Mouse (Mus musculus) T-helper 1 cell (primary cell): Measurements from ENCODE around the gene Bspry.

Experiments used
- in situ Hi-C: fragments of 300-600 bp; cut with MboI, MseI; formaldehyde crosslinking; loops from one replicate; pipeline ENCODE4 v1.15.1; 2025; ENCODE audit warnings: high pct_unique_total_duplicates

Bspry gene

DNA sequence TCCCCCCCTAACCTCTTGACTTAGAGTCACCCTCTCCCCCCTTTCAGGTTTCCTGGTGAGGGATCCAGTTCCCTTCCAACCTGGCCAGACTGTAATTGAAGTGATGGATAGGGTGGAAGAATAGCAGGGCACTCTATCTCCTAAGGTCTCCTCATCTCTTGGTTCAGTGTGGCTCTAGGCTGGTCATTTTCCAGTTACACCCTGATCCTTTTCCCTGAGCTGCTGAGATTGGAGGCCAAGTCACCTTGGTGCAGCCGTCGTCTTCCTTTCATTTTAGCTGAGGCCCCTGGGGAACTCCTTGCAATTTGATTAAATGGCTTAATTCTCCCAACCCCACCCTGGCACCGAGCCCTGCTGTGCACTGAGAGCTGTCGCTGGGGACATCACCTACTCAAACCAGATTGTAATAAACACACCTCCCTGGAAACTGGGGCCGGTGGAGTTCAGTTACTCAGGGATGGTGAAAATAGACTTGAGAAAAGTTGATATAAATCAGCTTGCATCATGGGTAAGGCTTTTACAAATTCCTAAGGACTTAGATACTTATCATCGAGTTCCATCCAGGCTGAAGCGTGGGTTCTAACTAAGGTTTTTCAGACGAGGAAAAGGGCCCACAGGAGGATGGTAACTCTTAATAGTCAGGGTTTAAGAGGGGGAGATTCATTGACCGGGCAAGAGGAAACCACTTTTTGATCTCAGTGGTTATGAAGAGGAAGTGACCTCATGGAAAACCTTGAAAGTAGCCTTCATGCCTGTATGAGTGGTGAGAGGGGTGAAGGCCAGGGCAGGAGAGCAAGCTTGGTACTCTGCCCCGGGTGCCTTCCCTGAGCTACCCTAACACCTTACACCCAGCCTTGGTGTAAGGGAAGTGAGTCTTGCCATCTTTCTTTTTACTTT is 1.1 kb downstream of the Bspry start:
- in situ Hi-C loops: no loop called here

DNA sequence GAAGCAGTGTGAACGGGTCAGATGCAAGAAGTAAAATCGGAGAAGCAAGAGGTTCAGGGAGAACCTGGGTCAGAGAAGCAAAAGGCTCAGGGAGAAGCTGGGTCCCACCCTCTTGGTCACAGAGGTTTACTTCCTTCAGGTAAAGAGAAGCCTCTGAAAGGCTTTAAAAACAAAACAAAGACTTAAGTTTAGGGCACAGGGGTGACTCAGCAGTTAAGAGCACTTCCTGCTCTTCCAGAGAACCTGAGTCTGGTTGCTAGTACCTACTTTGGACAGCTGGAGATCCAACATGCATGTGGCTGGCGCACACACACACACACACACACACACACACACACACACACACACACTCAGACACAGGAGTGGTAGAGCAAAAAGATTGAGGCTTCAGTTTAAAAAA is 5.1 kb downstream of the Bspry start:
- in situ Hi-C loops: no loop called here

DNA sequence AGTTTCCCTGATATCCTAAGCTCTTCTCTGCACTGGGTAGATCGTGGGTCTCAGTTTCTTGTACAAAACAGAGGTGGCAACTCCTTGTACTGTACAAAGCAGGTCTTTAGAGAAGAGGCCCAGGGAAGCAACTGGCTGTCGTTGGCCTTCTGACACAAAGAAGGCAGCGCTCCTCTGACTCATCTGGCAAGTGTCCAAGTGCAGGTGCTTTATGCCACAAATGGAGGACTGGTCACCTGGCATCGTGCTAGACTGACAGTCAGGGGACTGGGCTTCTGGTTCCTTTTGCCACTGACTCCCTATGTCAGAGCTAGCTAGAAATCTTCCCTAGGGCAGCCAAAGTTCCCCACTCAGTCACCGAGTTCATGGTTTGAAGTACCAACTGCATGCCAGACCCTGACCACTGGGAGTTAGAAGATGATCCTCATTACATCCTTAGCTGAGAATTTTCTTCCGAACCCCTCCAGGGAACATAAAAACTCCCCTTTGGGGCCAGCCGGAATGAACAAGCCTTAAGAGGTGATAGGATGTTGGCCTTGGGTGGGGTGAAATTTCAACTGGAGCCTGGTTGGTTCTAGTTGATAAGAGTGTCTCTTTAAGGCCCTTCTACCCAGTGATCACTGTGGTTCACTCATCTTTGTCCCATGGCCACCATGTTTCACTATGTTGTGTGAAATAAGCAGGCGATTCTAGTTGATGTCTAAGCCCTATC is 5.8 kb downstream of the Bspry start:
- in situ Hi-C loops: no loop called here

DNA sequence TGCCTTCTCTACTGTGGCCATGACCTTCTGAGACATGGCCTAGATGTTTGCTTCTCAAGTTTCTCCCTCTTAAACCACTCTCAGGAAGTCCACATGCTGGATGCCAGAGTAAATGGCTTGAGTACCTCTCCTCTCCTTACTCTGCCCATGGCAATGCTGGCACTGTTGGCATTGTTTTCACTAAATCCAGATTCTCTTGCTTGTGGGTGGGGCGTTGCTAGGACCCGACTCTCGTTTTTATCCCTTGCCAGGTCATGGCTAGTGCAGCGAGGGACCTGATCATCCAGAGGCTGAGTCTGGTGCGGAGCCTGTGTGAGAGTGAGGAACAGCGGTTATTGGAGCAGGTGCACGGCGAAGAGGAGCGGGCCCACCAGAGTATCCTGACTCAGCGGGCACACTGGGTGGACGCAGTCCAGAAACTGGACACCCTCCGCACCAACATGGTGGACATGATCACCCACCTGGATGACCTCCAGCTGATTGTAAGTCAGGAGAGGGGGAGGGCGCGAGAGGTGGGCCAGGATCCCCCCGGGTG is 6.4 kb downstream of the Bspry start:
- in situ Hi-C loops: no loop called here

DNA sequence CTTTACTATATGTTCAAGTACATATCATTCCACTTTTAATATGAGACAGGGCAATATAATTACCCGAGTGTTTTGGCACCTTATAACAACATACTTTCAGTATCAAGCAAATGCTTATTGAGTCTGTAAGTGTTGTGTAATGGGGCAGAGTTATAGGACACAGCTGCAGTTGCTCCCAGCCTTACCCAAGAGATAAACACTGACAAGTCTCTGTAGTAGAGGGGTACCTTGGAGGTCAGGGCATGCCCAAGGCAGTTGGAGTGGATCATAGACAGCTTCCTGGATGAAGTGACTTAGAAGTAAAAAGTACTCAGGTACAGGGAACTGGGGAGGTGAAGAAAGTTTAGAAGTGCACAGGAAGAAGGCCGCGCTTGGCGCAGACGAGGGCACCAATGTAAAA is 7.3 kb downstream of the Bspry start:
- in situ Hi-C loops: no loop called here

DNA sequence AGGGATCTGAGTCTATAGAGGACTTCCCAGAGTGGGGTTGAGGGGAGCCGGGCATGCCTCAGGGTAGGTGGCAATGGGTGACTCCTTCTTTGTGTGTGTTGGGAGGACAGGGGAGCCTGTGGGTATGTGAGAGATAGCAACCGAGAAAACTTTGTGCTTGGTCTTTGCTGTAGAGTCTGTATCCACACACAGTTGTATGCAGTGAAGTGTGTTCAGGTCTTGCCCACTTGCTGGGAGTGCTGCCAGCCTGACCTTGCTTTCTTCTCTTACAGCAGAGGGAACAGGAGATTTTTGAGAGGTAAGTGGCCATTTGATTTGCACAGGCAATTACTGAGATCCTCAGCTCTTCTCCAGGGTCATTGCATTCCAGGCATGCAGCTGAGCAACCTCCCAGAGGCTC is 8.1 kb downstream of the Bspry start:
- in situ Hi-C loops: no loop called here

DNA sequence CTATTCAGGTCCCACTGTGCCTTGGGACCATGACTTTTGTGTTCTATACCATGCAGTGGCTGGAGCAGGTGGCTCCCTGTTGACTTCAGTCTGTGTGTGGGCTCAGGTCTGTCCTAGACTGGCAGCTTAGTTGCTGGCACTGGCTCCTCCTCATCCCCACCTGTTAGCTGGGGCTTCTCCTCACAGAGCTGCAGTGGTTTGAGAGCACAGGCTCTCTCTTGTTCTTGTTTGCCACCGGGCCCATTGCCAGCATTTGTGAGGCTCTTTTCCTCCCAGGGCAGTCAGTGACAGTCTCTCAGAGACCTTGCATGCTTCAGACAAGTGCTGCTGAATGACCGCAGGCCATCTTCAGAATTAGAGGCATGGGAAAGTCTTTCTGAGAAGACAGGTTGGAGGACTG is 12.8 kb downstream of the Bspry start:
- in situ Hi-C loops: no loop called here

DNA sequence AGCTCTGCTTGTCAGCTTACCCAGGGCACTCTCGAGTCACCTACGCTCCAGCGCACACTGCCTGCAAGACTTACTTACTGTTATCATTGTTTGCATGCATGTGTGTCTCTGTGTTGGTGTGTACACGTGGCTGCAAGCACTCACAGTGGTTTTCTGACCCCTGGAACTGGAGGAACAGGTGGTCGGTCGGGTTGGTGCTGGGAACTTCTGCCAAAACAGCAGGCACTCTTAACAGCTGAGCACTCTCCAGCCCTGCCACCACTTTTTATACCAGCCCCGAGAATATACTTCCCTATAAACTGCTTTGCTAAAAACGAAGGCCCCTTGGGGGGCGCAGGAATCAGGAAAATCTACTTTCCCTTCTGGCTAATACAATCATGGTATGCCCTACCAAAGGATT is 14.4 kb downstream of the Bspry start:
- in situ Hi-C loops: no loop called here

DNA sequence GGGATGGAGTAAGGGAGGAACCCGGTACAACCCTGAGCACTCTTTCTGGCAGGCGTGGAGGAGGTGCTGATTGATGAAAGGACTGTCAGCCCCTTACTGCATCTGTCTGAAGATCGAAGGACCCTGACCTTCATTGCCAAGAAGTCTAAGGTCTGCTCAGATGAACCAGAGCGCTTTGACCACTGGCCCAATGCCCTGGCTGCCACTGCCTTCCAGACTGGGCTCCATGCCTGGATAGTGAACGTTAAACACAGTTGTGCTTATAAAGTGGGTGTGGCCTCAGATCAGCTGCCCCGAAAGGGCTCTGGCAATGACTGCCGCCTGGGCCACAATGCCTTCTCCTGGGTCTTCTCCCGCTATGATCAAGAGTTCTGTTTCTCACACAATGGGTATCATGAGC is 16.1 kb downstream of the Bspry start:
- in situ Hi-C loops: no loop called here

DNA sequence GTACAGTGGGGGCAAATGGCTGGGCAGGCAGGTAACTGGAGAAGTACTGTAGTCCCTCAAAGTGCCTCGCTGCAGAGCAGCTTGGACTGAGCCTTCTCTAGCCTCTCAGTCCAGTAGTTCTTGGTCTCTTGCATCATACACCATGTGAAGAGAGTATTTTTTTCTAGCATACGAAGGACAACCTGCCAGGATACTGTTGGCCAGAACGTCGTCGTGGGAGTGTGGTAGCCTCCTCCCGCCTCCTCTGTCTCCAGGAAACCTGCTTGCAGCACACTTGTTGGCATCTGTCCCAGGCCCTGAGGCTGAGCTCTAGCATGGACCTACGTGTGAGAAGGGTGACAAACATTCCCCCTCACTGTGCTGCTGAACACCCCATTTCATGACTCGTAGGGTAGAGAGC is 17.0 kb downstream of the Bspry start:
- in situ Hi-C loops: no loop called here

DNA sequence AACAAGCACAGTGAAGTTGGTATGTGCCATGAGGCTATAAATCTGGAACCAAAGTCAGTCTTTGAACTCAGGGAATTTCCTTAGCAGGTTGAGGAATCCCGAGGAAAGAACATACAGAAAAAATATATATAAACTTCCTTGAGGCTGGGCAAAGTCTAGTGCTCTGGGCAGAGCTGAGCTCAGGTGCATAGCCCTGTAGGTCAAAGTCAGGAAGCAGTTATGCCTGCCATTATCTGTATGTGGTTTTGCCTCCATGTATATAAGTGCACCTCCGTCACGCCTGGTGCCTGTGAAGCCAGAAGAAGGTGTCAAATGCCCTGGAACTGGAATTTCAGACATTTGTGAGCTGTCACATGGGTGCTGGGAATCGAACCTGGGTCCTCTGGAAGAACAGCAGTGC is 20.9 kb downstream of the Bspry start:
- in situ Hi-C loops: no loop called here

DNA sequence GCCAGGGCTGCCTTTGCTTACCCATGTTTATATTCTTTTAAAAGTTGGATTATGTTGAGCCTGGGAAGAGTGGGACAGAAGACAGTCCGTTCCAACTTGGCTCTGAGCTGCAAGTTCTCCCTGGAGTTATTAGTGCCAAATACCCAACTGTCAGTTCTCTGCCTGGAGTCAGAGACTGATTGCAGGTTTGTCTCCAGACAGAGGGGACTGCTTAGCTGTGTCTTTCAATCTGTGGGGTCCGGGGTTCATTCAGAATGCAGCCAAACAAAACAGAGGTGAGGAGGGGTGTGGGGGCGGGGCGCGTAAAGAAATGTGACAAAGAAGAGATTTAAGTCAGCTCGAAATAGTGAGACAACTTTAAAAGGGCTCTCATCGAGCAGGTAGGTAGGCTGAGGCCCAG is 21.7 kb downstream of the Bspry start:
- in situ Hi-C loops: no loop called here

DNA sequence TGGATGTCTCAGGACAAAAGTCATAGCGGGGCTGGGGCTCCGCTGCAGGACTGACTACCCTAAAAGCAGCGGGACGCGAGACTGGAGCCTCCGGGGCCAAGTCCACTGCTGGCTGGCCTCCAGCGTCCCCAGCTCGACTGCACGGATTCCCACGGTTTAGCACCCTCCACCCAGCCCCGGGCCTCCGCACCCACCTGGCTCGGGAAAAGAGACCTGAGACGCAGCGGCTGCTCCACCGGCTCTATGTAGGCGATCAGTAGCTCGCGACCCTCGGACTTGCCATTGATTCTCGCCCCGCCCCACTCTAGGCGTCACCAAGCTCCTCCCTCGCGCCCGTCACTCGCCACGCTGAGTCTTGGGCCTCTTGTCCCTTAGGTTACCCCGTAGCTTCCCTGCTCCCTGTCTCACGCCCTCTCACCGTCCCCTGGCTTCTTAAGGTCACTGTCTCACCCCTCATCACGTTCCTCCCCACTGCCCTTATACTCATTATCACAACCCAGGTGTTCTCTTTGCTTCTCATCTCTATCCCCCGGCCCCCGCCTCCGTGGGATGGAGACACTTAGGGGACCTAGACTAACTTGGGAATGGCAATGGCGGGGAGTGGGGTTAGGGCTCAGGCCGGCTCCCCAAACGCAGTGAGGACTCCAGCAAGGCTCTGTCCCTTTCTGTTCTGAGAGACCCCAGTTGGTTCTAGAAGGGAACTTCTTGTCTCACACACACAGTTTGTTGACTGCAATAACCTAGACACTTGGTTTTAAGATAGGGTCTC is 22.3 kb downstream of the Bspry start:
- in situ Hi-C loops: no loop called here

DNA sequence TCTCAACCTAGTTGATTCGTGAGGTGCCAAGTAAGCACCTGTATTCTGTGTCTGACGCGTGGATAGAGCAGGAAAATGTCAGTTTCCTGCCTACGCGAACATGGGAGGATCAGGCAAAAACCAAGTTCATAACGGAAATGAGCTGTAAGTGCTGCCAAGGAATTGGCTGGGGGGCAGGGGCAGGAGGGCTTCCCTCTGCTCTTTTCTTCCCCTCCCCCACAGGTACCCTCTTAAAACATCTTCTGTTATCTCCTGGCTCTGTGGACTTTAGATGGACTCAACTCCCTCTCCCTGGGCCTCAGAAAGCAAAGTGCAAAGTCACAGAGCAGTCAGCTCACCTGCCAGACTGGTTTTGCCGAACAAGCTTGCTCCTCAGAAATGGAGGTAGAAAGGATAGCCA is 23.1 kb downstream of the Bspry start:
- in situ Hi-C loops: no loop called here

DNA sequence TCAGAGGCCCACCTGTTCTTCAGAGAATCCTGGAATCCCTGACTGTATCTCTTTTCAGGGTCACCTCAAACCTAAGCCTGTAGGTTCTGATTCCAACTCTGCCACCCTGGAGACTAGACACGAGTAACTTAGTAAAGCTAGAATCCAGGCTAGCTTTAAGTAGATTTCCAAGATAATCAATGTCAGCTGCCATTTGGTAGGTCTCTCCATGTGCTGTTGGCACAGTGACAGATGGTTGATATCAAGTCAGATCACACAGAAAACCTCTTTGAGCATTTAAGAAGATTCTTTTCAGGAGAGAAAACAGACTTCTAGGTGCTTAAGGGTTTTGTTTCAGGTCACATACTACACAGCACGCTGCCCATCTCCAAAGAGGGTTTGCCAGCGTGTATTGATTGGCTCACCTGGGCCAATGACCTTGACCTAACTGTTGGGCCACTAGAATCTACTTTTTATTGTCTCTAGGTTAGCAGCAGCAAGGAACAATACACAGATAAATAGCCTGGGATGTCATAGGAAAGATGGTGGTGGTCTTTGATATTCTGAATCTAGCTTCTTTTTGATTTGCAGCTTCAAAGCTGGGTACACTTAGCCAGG is 23.6 kb downstream of the Bspry start, which contains the start of gene Hdhd3:
TSS of gene Hdhd3 (minus strand) at position 94 of the 597 bp plus-strand sequence.
- in situ Hi-C loops: no loop called here

DNA sequence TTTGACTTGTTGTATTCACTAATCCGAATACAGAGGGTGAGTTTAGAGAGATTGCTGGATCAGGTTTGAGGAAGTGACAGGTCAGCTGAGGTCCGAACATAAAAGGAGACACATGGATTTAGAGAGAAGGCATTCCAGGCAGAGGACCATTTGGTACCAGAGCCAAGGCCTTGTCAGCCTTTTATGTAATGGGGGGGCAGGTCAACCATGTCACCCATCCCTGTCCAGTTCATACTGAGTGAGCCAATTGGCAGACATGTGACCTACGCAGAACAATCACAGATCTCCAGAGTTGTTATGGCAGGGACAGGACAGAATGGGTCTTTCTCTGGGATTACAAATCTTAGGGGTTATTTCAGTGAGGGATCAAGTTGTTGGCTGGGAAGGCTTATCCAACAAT is 26.1 kb downstream of the Bspry start:
- in situ Hi-C loops: no loop called here

DNA sequence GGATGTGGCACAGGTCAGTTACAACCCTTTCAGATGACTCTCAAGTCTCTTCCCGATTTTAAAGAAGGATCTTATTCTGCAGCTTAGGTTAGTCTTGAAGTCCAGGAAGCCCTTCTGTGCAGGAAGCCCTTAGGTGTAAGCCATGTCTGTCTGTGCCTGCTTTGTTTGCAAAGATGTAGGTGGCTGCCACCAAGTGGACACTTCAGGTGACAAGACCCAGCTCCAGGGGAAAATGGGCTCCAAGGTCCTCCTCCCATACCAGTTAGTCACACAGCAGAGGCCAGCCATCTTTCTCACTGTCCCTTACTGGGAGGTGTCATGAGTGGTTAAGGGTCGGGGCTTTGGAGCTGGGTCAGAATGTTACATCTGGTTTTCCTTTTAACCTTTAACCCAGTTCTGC is 26.9 kb downstream of the Bspry start:
- in situ Hi-C loops: no loop called here

DNA sequence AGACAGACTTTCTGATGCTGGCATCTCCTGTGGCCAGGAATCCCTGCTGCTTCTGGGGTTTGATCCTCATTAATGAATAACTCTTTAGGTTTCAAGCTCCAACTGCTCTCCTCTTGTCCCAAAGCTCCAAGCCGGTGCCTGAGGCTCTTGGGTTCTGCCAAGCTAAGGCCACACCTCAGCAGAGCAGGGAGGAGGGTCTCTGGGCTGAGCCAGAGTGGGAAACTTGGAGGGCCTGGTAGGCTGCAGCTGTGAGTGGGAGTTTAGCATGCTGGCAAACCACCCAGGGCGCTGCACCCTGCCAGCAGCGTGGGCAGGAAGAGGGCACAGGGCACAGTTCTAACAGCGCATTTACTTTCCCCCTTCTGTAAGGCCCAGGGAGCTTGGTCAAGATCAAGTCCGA is 29.0 kb downstream of the Bspry start:
- in situ Hi-C loops: no loop called here

DNA sequence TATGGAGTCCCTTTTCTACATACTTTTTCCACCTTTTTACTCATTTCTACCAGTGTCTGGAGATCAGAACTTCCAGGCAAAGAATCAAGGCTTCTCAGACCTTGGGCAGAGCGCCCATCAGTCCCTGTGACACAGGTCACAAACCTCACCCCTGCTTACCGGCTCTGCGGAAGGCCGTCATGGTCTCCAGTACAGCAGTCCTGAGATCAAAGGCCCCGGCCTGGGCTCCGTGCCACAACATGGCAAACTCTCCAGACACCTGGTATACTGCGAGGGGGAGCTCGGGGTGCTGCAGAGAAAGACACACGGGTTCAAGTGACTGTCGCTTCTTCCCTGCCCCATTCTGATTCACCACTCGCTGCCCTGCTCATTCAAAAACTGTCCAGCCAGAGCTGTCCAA is 30.1 kb downstream of the Bspry start:
- in situ Hi-C loops: no loop called here

DNA sequence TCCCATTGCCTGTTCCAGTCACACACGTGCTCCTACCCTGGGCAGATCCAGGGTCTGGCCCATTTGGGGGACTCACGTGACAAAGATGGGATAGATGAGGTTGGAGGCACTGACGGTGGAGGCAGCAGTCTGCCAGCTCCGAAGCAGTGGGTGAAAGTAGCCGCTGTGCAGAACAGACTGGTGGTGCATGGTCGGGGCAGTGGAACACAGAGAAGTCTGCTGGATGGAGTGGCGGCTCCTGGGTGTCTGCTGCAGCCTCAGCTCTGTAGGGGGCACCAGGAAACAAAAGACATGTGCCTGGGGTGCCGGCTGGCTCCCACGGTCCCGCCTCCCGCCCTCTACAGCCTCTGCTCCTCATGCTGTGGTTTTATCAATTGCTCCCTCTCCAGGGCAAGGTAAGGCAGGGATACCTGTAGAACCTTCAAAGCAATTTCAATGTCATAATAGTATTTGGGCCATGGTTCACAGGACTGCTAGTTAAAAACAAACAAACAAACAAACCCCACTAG is 34.2 kb downstream of the Bspry start:
- in situ Hi-C loops: no loop called here

DNA sequence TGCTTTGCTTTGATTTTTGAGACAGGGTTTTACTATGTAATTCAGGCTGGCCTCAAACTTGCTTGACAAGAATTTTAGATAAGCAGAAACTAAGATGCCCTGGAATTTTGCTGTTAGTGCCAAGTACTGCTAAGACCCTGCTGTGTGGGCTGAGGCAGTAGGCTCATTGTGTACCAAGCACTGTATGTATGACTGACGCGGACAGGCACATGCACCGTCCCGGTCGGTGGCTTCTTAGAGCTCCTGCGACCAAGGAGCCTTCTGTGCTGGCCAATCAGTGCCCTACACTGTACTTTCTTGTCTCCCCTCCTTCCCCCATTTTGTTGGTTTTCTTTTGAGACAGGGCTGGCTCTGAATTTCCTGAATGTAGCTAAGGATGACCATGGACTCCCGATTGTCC is 35.1 kb downstream of the Bspry start:
- in situ Hi-C loops: no loop called here

DNA sequence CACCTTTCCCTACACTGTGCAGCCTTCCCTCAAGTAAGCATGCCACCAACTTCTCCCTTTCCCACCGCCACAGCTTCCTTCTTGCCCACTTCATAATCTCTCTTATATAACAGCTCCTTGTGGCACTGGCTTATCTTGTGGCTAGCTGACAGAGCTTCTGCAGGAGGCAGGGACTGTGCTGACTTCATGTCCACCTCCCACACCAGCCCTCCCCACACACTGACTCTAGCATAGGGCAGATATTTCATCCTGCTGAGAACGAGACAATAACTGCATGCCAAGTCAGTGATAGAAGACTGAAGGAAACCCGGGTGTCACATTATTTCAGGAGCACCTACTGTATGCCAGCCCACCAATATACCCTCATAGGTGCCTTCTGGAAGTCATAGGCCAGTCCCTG is 35.6 kb downstream of the Bspry start:
- in situ Hi-C loops: no loop called here
